Mouse (Mus musculus) kidney, embryonic 14.5 days (tissue): ENCODE data around the gene Cryba1. TPM values are rescaled to one million over a fixed set of nuclear protein-coding genes. Genes with fewer than 3 reads are reported as not detected.

Source experiments
- ATAC-seq: fragments of 200-750 bp; cut with Nextera tagmentation; 2 replicates; pipeline ENCODE4 v1.8.0; 2017; ENCODE audit warnings: moderate number of reproducible peaks, mild to moderate bottlenecking, moderate TSS enrichment, moderate library complexity; ENCODE audit not compliant: low FRiP score, low TSS enrichment
- H3K27ac ChIP-seq: fragments of 300-500 bp; sonication (generic); 2 replicates; pipeline ENCODE4 v1.5.1; 2014; ENCODE audit warnings: low read depth, mild to moderate bottlenecking, low read length, moderate library complexity, mixed read lengths
- H3K27me3 ChIP-seq: fragments of 300-500 bp; sonication (generic); 2 replicates; pipeline ENCODE4 v1.6.1; 2014; ENCODE audit warnings: mild to moderate bottlenecking, low read length; ENCODE audit not compliant: control insufficient read depth, insufficient read depth
- H3K36me3 ChIP-seq: fragments of 300-500 bp; sonication (generic); 2 replicates; pipeline ENCODE4 v1.6.1; 2014; ENCODE audit warnings: low read length, mixed read lengths; ENCODE audit not compliant: control insufficient read depth, insufficient read depth
- H3K4me1 ChIP-seq: fragments of 300-500 bp; sonication (generic); 2 replicates; pipeline ENCODE4 v1.6.1; 2014; ENCODE audit warnings: low read length, mixed read lengths; ENCODE audit not compliant: control insufficient read depth, insufficient read depth
- H3K4me2 ChIP-seq: fragments of 300-500 bp; sonication (generic); replicated peaks from 2 replicates; pipeline ENCODE4 v1.6.1; 2014; ENCODE audit warnings: low read depth, mild to moderate bottlenecking, low read length
- H3K4me3 ChIP-seq: fragments of 300-500 bp; sonication (generic); 2 replicates; pipeline ENCODE4 v1.5.1; 2014; ENCODE audit warnings: mild to moderate bottlenecking, low read length
- H3K9ac ChIP-seq: fragments of 300-500 bp; sonication (generic); 2 replicates; pipeline ENCODE4 v1.6.1; 2014; ENCODE audit warnings: low read depth, mild to moderate bottlenecking, low read length, moderate library complexity
- H3K9me3 ChIP-seq: fragments of 300-500 bp; sonication (generic); 2 replicates; pipeline ENCODE4 v1.6.1; 2016; ENCODE audit warnings: low read length; ENCODE audit not compliant: control insufficient read depth
- WGBS: fragments of 180-500 bp; shearing (Covaris S2); extraction: QIAGEN DNeasy Blood & Tissue Kit; methylation state at CpG from one replicate; pipeline ENCODE4 v1.1.7; 2014; 5-methylcytosine and 5-hydroxymethylcytosine counted together
- polyA plus RNA-seq: library from polyadenylated mRNA; unstranded; fragments of >200 nt; fragmentation: Nextera tagmentation; extraction: Ambion mirVana; gene quantifications from 2 replicates; pipeline ENCODE4 v1.2.1, GENCODE M21; 2014

The Cryba1 gene
- polyA plus RNA-seq, 1 experiment from 2014 or later, result not detected

GRCm38 (mm10) chr11:77687541-77688131 lies 37.4 kb downstream of the Cryba1 start:
- H3K9me3 ChIP-seq, result no peaks in the 10 kb centered on the region
- WGBS, result under 1% methylated on average over 37 of the region's 40 CpGs
- H3K4me2 ChIP-seq, result peak overlapping the region; percentile 53
- H3K9ac ChIP-seq, result peak overlapping the region; percentile 96
- peaks cover 23% of the 10 kb centered on the region for H3K36me3 ChIP-seq
- peak overlapping the region; percentile 97 for H3K27ac ChIP-seq
- H3K4me3 ChIP-seq, result peak overlapping the region; percentile 99
- peaks cover 7% of the 10 kb centered on the region for H3K4me1 ChIP-seq
- no peaks in the 10 kb centered on the region for H3K27me3 ChIP-seq
- ATAC-seq, result no peak

DNA sequence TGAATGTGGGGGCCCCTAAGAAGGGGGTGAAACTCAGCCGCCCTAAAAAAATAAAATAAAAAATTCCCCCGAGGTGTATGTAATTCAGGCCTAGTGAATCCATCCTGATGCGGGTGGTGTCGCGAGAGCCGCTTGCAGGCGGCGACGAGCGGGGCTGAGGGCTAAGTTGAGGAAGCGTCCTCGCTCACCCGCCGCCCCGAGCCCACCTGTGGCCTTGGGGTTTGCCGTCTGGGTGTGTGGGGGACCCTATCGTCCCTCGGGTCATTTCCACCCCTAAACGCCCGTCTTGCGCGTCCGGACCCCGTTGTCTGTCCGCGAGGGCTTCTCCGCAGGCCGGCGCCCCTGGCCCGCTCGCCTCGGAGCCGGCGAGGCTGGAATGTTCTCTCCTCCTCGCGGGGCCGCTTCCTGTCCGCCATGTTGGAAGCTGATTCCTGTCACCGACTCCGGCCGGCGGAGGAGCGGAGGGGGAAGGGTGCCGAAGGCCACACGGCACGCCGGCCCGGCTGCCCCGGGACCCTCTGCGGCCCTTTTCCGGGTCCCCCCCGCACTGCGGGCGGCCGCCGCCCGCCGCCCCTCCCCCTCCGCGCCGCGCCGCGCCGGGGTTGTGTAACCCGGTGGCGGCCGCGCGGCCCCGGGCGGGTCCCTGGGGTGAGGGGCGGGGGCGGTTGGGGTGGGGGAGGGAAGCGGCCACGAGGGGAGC lies 38.1 kb downstream of the Cryba1 start:
- peak overlapping the region; percentile 97 for H3K27ac ChIP-seq
- H3K4me2 ChIP-seq, result peak overlapping the region; percentile 53
- H3K4me1 ChIP-seq, result peaks cover 7% of the 10 kb centered on the region
- peaks cover 17% of the 10 kb centered on the region for H3K36me3 ChIP-seq
- WGBS, result under 1% methylated on average over 49 of the region's 76 CpGs
- H3K27me3 ChIP-seq, result no peaks in the 10 kb centered on the region
- peak overlapping the region; percentile 96 for H3K9ac ChIP-seq
- H3K4me3 ChIP-seq, result peak overlapping the region; percentile 99
- H3K9me3 ChIP-seq, result no peaks in the 10 kb centered on the region
- peak; percentile 29 for ATAC-seq

DNA sequence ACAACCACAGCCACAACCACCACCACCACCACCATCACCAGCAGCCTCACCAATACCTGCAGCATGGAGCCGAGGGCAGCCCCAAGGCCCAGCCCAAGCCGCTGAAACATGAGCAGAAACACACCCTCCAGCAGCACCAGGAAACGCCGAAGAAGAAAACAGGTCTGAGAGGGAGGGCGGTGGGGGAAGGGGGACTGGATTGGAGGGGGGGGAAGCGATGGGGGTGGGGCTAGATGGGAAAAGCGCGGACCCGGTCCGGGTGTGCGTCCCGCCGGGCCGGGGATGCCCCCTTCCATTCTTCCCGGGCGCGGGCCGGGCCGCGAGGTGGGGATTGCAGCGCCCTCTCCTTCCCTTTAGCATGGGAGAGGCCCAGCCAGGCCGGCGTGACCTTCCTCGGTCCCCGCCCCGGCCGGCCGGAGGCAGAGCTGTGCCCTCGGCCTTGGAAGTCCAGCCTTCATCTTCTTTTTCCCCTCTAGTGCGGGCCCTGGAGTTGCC lies 38.7 kb downstream of the Cryba1 start:
- H3K9ac ChIP-seq, result peak overlapping the region; percentile 96
- 1% methylated on average over 29 of the region's 30 CpGs for WGBS

GRCm38 (mm10) chr11:77685383-77686265 lies 39.5 kb downstream of the Cryba1 start, which contains the start of gene Nufip2:
TSS of gene Nufip2 (plus strand) at chr11:77686155.
- H3K4me3 ChIP-seq, result peak within 1 kb of the TSS; percentile 99
- H3K4me2 ChIP-seq, result peak within 1 kb of the TSS; percentile 53
- H3K9ac ChIP-seq, result peak within 1 kb of the TSS; percentile 96
- peaks cover 3% of the 10 kb centered on the region; the same call in 1 of the 2 replicates for H3K36me3 ChIP-seq
- ATAC-seq, result peak; percentile 98
- peaks cover 7% of the 10 kb centered on the region for H3K4me1 ChIP-seq
- no peaks in the 10 kb centered on the region for H3K9me3 ChIP-seq
- peak within 1 kb of the TSS; percentile 97 for H3K27ac ChIP-seq
- no peaks in the 10 kb centered on the region for H3K27me3 ChIP-seq
- WGBS, result under 1% methylated on average over 38 of the region's 38 CpGs

More for the DNA sequence above, 38.7 kb downstream of the Cryba1 start:
- H3K27ac ChIP-seq, result peak overlapping the region; percentile 97
- H3K36me3 ChIP-seq, result peaks cover 11% of the 10 kb centered on the region
- H3K4me2 ChIP-seq, result peak overlapping the region; percentile 53
- H3K27me3 ChIP-seq, result no peaks in the 10 kb centered on the region
- ATAC-seq, result peak; percentile 55
- no peaks in the 10 kb centered on the region for H3K9me3 ChIP-seq
- peaks cover 7% of the 10 kb centered on the region for H3K4me1 ChIP-seq
- H3K4me3 ChIP-seq, result peak overlapping the region; percentile 99

DNA sequence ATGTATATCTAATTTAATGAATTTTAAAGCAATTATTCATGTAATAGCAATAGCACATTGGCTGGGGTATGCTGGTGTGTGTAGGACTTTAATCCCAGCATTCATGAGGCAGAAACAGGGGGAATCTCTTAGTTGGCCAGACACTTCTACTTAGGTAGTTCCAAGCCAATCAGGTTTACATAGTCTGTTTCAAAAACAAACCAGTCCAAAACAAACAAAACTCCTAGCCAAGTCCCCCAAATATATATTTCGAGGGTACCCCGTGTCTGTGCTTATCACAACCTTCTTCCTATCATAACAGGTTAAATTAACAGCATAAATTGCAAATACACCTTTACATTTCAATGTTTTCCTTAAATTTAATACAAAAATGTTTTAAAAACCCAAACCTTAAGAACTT lies 40.2 kb downstream of the Cryba1 start:
- Histone ChIP-seq H3K4me3 (no peak overlapping the region), H3K27ac (no peak overlapping the region), H3K27me3 (no peaks in the 10 kb centered on the region), H3K9me3 (no peaks in the 10 kb centered on the region), H3K36me3 (no peaks in the 10 kb centered on the region; the same call in 1 of the 2 replicates), H3K4me2 (peak overlapping the region; percentile 38), H3K9ac (no peak overlapping the region), H3K4me1 (peaks cover 7% of the 10 kb centered on the region)
- 70% methylated on average over 2 of the region's 2 CpGs for WGBS
- no peak for ATAC-seq

- no peaks in the 10 kb centered on the region for H3K36me3 ChIP-seq
- no peaks in the 10 kb centered on the region for H3K27me3 ChIP-seq
- H3K4me3 ChIP-seq, result no peak overlapping the region
- H3K4me1 ChIP-seq, result no peaks in the 10 kb centered on the region
- no peak overlapping the region for H3K27ac ChIP-seq
- no peak overlapping the region for H3K9ac ChIP-seq
- no peak overlapping the region for H3K4me2 ChIP-seq
- no peaks in the 10 kb centered on the region for H3K9me3 ChIP-seq
- ATAC-seq, result no peak
- 34% methylated on average over 2 of the region's 2 CpGs for WGBS
These were observed 45.1 kb downstream of the Cryba1 start for GRCm38 (mm10) chr11:77680018-77680417.

DNA sequence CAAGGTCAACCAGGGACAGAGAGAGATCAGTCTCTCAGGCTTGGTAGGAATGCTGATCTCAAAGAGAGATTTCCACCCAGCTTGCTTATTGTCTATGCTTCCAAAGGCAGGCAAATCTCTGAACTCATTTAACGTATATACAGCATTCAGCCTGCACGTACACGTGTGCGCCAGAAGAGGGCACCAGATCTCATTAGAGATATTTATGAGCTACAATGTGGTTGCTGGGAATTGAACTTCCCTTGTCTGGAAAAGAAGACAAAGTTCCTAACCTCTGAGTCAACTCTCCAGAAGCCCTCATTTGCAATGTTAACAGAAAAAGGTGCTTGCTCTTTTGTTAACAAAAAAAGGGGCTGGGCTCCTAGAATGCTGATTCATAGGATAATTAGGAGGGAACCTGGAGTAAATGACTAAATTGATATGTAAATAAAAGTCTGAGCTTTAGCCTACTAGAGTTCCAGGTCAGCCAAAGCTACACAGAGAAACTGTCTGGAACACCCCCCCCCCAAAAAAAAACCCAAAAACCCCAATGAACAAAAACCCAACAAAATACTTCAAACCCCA lies 51.6 kb downstream of the Cryba1 start:
- Histone ChIP-seq H3K9me3 (peaks cover 5% of the 10 kb centered on the region), H3K9ac (no peak overlapping the region), H3K4me3 (no peak overlapping the region), H3K27me3 (no peaks in the 10 kb centered on the region), H3K27ac (no peak overlapping the region), H3K4me2 (no peak overlapping the region), H3K4me1 (no peaks in the 10 kb centered on the region), H3K36me3 (no peaks in the 10 kb centered on the region)
- no peak for ATAC-seq
- WGBS, result 67% methylated on average over 4 of the region's 4 CpGs

DNA sequence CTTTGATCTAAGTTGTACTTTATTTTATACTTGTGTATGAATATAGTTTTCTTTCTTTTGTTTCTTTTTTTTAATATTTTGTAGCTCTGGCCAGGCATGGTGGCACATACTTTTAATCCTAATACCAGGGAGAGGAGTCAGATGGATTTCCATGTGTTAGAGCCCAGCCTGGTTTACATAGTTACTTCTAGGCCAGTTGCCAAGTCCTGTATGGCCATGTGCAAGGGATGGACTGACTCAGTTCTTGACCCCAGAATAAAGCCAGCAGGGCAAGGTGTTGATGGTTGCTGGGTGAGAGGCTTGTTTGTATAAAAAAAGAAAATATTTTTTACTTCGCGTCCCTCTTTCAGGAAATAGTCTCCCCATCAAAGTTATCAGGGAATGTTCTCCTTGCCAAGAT lies 52.3 kb downstream of the Cryba1 start:
- no peaks in the 10 kb centered on the region for H3K4me1 ChIP-seq
- no peak overlapping the region for H3K27ac ChIP-seq
- ATAC-seq, result no peak
- H3K4me3 ChIP-seq, result no peak overlapping the region
- no peak overlapping the region for H3K9ac ChIP-seq
- 96% methylated on average over 2 of the region's 2 CpGs for WGBS
- no peak overlapping the region for H3K4me2 ChIP-seq
- H3K27me3 ChIP-seq, result no peaks in the 10 kb centered on the region
- no peaks in the 10 kb centered on the region for H3K36me3 ChIP-seq
- H3K9me3 ChIP-seq, result peaks cover 5% of the 10 kb centered on the region
